Mouse (Mus musculus) testis, postnatal 14 days (tissue): ENCODE data around the gene Ggt5.

Experiments used
- DNase-seq: peaks from one replicate; pipeline ENCODE4 v3.0.0; 2021; ENCODE audit warnings: low spot score

The Ggt5 gene

GRCm38 (mm10) chr10:75651381-75652068 is 62.4 kb downstream of the Ggt5 start:
- no peak for DNase-seq

- DNase-seq = no peak
Measured at GRCm38 (mm10) chr10:75654053-75654452, 64.9 kb downstream of the Ggt5 start.

- DNase-seq = no peak
Measured at GRCm38 (mm10) chr10:75657165-75657564, 68.0 kb downstream of the Ggt5 start.

GRCm38 (mm10) chr10:75657772-75658171 is 68.6 kb downstream of the Ggt5 start:
- DNase-seq = no peak

- no peak for DNase-seq
Measured at GRCm38 (mm10) chr10:75661381-75661780, 72.2 kb downstream of the Ggt5 start.

- no peak for DNase-seq
Measured at GRCm38 (mm10) chr10:75661876-75662275, 72.7 kb downstream of the Ggt5 start.

GRCm38 (mm10) chr10:75662575-75662974 is 73.4 kb downstream of the Ggt5 start:
- no peak for DNase-seq

- DNase-seq = no peak
Measured at GRCm38 (mm10) chr10:75664673-75665270, 75.6 kb downstream of the Ggt5 start.

- DNase-seq = no peak
Measured at GRCm38 (mm10) chr10:75666451-75667030, 77.4 kb downstream of the Ggt5 start.
